ENCODE assay signal across 11 mouse cellular contexts in genomic region chr15:86673096-86673520, GRCm38 (mm10).
A peak's percentile ranks its signal among the peaks of the same experiment; 100 is the strongest.
DNase-seq lines count a peak whose midpoint lies in the region; ATAC-seq lines count a peak whose summit lies in the region.
"Had no signal": no experiment of that assay in that cellular context is flagged by ENCODE, and none has a peak within 500 bp of the region (broad histone marks: within the 10 kb centered on the region; RNA-seq: fewer than 3 reads in every experiment).

No protein-coding gene starts in this region.

- H3K27ac ChIP-seq in forebrain, embryonic 16.5 days (ENCODE audit: low read length) = no peak overlapping the region
- H3K27ac ChIP-seq in liver, embryonic 11.5 days (ENCODE audit: low read depth, low read length) = no peak overlapping the region
- H3K27ac ChIP-seq: embryonic facial prominence, embryonic 15.5 days; liver, embryonic 14.5 days had no signal

- H3K4me3 ChIP-seq in forebrain, embryonic 16.5 days (replicated peaks; ENCODE audit: low read length) = no peak overlapping the region
- H3K4me3 ChIP-seq in liver, embryonic 11.5 days (ENCODE audit: low read depth, low read length) = no peak overlapping the region
- H3K4me3 ChIP-seq: embryonic facial prominence, embryonic 15.5 days had no signal

- H3K9me3 ChIP-seq in forebrain, embryonic 16.5 days (ENCODE audit: control insufficient read depth, low read length) = no peaks in the 10 kb centered on the region
- no peaks in the 10 kb centered on the region for H3K9me3 ChIP-seq in liver, embryonic 11.5 days (ENCODE audit: control insufficient read depth, low read length)
- H3K9me3 ChIP-seq: embryonic facial prominence, embryonic 15.5 days had no signal

- H3K9ac ChIP-seq in forebrain, embryonic 16.5 days (replicated peaks; ENCODE audit: low read depth, low read length) = no peak overlapping the region
- H3K9ac ChIP-seq in liver, embryonic 11.5 days (ENCODE audit: low read depth, low read length) = no peak overlapping the region
- H3K9ac ChIP-seq: embryonic facial prominence, embryonic 15.5 days; liver, embryonic 14.5 days had no signal

- H3K27me3 ChIP-seq in forebrain, embryonic 16.5 days (replicated peaks; ENCODE audit: control insufficient read depth, insufficient read depth, low read length) = no peaks in the 10 kb centered on the region
- H3K27me3 ChIP-seq in liver, embryonic 11.5 days (replicated peaks; ENCODE audit: control insufficient read depth, insufficient read depth, low read length) = no peaks in the 10 kb centered on the region
- H3K27me3 ChIP-seq: embryonic facial prominence, embryonic 15.5 days; Patski had no signal

- 13% methylated on average over 9 of the region's 9 CpGs for WGBS in forebrain, embryonic 16.5 days
- WGBS in liver, embryonic 11.5 days = 34% methylated on average over 9 of the region's 9 CpGs

- DNase-seq in kidney, postnatal 4 days = peak; percentile 64 to 68
- DNase-seq in kidney, adult 9 months = no peak
- DNase-seq in cerebellum, postnatal 25 days = peak; percentile 24 to 55
- DNase-seq in mesoderm, embryonic 11.5 days (ENCODE audit: low read depth, low spot score) = peak; percentile 62
- no peak for DNase-seq in liver, embryonic 11.5 days (ENCODE audit: low spot score)
- DNase-seq in ovary, postnatal 14 days (ENCODE audit: low spot score) = no peak
- DNase-seq in c-Kit-positive CD71-positive TER-119-positive erythroid progenitor cells, embryonic 14.5 days (ENCODE audit: low spot score) = no peak

- H3K36me3 ChIP-seq in forebrain, embryonic 16.5 days (ENCODE audit: control insufficient read depth, insufficient read depth) = no peaks in the 10 kb centered on the region
- H3K36me3 ChIP-seq in liver, embryonic 11.5 days (ENCODE audit: control insufficient read depth, insufficient read depth, low read length) = no peaks in the 10 kb centered on the region
- H3K36me3 ChIP-seq: embryonic facial prominence, embryonic 15.5 days had no signal

- peak overlapping the region; percentile 1; the same call in 1 of the 2 replicates for H3K4me2 ChIP-seq in forebrain, embryonic 16.5 days (ENCODE audit: low read length)
- H3K4me2 ChIP-seq in liver, embryonic 11.5 days = no peak overlapping the region
- H3K4me2 ChIP-seq: embryonic facial prominence, embryonic 15.5 days had no signal

- peaks cover 10% of the 10 kb centered on the region; the same call in 1 of the 2 replicates for H3K4me1 ChIP-seq in forebrain, embryonic 16.5 days (replicated peaks; ENCODE audit: control insufficient read depth, insufficient read depth, low read length)
- H3K4me1 ChIP-seq in liver, embryonic 11.5 days (replicated peaks; ENCODE audit: control insufficient read depth, insufficient read depth, low read length) = no peaks in the 10 kb centered on the region
- H3K4me1 ChIP-seq: embryonic facial prominence, embryonic 15.5 days had no signal

- peak; percentile 71 for ATAC-seq in forebrain, embryonic 16.5 days
- ATAC-seq in liver, embryonic 11.5 days (replicated peaks; ENCODE audit: low FRiP score) = no peak
- ATAC-seq: Patski had no signal

Comparison
In these comparisons a context has a peak if more than half of its experiments do, and no peak if none do; other contexts are left out.
1. DNase-seq: peak in kidney, postnatal 4 days (2 of 2), cerebellum, postnatal 25 days (2 of 2) and mesoderm, embryonic 11.5 days (single experiment); none in kidney, adult 9 months (single experiment), liver, embryonic 11.5 days (single experiment), ovary, postnatal 14 days (single experiment) and c-Kit-positive CD71-positive TER-119-positive erythroid progenitor cells, embryonic 14.5 days (single experiment).